Mouse (Mus musculus) embryonic facial prominence, embryonic 14.5 days (tissue): ENCODE results near the gene Dcun1d2. TPM values are rescaled to one million over a fixed set of nuclear protein-coding genes. Genes with fewer than 3 reads are reported as not detected.

Source experiments
- ATAC-seq: fragments of 200-750 bp; cut with Nextera tagmentation; 2 replicates; pipeline ENCODE4 v1.8.0; 2017; ENCODE audit warnings: low read depth, moderate number of reproducible peaks, moderate TSS enrichment
- DNase-seq: peaks from one replicate; pipeline ENCODE4 v3.0.0-alpha.2; 2015; ENCODE audit warnings: low spot score
- H3K27ac ChIP-seq: fragments of 300-500 bp; sonication (generic); replicated peaks from 2 replicates; pipeline ENCODE4 v1.5.1; 2014; ENCODE audit warnings: low read depth, mild to moderate bottlenecking, low read length, moderate library complexity
- H3K27me3 ChIP-seq: fragments of 300-500 bp; sonication (generic); replicated peaks from 2 replicates; pipeline ENCODE4 v1.6.1; 2014; ENCODE audit warnings: low read length; ENCODE audit not compliant: control insufficient read depth, insufficient read depth
- H3K36me3 ChIP-seq: fragments of 300-500 bp; sonication (generic); 2 replicates; pipeline ENCODE4 v1.6.1; 2014; ENCODE audit warnings: low read length, mixed read lengths; ENCODE audit not compliant: control insufficient read depth, insufficient read depth
- H3K4me1 ChIP-seq: fragments of 300-500 bp; sonication (generic); 2 replicates; pipeline ENCODE4 v1.6.1; 2014; ENCODE audit warnings: antibody characterized with exemption, low read length; ENCODE audit not compliant: control insufficient read depth, insufficient read depth
- H3K4me2 ChIP-seq: fragments of 300-500 bp; sonication (generic); 2 replicates; pipeline ENCODE4 v1.6.1; 2014; ENCODE audit warnings: low read depth, mild to moderate bottlenecking, low read length, moderate library complexity, mixed read lengths
- H3K4me3 ChIP-seq: fragments of 300-500 bp; sonication (generic); 2 replicates; pipeline ENCODE4 v1.5.1; 2014; ENCODE audit warnings: low read depth, mild to moderate bottlenecking, low read length
- H3K9ac ChIP-seq: fragments of 300-500 bp; sonication (generic); 2 replicates; pipeline ENCODE4 v1.6.1; 2014; ENCODE audit warnings: low read depth, mild to moderate bottlenecking, low read length, moderate library complexity, mixed read lengths
- H3K9me3 ChIP-seq: fragments of 300-500 bp; sonication (generic); 2 replicates; pipeline ENCODE4 v1.6.1; 2016; ENCODE audit warnings: low read length; ENCODE audit not compliant: control insufficient read depth
- WGBS: fragments of 180-500 bp; shearing (Covaris S2); extraction: QIAGEN DNeasy Blood & Tissue Kit; methylation state at CpG from one replicate; pipeline ENCODE4 v1.1.7; 2014; 5-methylcytosine and 5-hydroxymethylcytosine counted together
- polyA plus RNA-seq: library from polyadenylated mRNA; unstranded; fragments of >200 nt; fragmentation: Nextera tagmentation; extraction: Ambion mirVana; gene quantifications from 2 replicates; pipeline ENCODE4 v1.2.1, GENCODE M21; 2014

Gene Dcun1d2
- polyA plus RNA-seq, 1 experiment from 2014 or later = 27.5 TPM

DNA sequence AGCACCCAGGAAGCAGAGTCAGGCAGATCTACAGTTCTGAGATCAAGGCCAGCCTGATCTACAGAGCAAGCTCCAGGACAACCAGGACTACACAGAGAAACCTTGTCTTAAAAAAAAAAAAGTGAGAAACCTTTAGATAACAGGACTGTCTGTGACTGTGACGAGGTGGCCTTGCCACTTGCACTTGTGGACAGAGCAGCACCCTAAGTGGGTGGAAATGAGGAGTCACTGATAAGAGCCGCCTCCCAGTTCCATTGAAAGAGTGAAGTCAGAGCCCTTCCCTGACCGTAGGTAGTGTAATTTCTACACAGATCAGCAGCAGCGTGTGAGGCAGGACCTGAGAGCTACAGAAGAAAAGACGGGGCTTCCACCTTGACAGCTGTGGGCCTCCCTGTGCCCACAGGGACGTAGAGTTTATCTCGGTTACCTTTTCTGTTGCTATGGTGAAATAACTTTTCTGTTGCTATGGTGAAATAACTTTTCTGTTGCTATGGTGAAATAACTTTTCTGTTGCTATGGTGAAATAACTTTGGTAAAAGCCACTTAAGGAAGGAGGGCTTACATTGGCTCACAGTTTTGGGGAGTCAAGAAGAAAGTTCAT, 18.5 kb upstream of the Dcun1d2 start:
- no peak overlapping the region for H3K4me2 ChIP-seq
- H3K9me3 ChIP-seq = 0 out of 2 replicates have a peak, but pooled peaks cover 6% of the 10 kb centered on the region
- H3K27me3 ChIP-seq = no peaks in the 10 kb centered on the region
- peaks cover 74% of the 10 kb centered on the region for H3K36me3 ChIP-seq
- H3K4me3 ChIP-seq = no peak overlapping the region
- H3K27ac ChIP-seq = no peak overlapping the region
- H3K9ac ChIP-seq = no peak overlapping the region
- H3K4me1 ChIP-seq = no peaks in the 10 kb centered on the region
- no peak for DNase-seq
- 83% methylated on average over 7 of the region's 7 CpGs for WGBS
- no peak for ATAC-seq

DNA sequence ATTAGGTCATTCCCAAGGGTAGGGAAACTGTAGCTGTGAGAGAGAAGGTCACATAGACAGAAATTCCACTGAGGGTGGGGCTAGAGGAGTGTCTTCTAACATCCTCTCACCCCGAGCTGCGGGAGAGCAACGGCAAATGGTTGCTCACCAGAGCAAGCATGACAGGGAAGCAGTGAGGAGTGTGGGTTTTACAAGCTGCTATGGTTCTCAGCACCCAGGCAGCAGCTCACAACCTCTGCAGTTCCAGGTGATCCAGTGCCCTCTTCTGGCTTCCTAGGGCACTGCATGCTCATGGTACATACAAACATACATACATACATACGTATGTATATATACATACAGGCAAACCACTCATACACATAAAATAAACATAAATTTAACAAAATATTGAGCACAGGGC, 18.0 kb upstream of the Dcun1d2 start:
- DNase-seq = no peak
- WGBS = 98% methylated on average over 4 of the region's 4 CpGs
- H3K9ac ChIP-seq = no peak overlapping the region
- no peak overlapping the region for H3K4me2 ChIP-seq
- no peaks in the 10 kb centered on the region for H3K4me1 ChIP-seq
- no peak overlapping the region for H3K4me3 ChIP-seq
- no peaks in the 10 kb centered on the region for H3K27me3 ChIP-seq
- H3K9me3 ChIP-seq = 0 out of 2 replicates have a peak, but pooled peaks cover 6% of the 10 kb centered on the region
- ATAC-seq = no peak
- peaks cover 74% of the 10 kb centered on the region for H3K36me3 ChIP-seq
- no peak overlapping the region for H3K27ac ChIP-seq

DNA sequence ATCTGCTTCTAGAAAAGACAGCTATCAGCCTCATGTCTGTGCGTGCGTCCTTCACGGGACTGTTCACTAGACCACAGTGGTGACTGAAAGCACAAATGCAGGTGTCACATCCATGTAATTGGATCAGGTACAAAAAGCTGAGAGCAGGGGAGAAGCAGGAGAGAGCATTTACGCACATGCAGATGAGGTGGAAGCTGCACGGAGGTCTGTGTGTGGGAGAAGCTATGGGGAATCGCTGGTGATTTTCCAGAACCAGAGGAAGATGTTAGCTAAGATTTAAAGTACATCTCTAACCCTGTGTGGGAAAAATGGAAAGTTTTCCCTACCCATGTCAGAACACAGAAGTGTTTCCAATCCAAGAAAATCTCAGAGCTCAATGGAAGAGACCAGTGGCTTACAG, 17.5 kb upstream of the Dcun1d2 start:
- ATAC-seq = no peak
- peaks cover 74% of the 10 kb centered on the region for H3K36me3 ChIP-seq

DNA sequence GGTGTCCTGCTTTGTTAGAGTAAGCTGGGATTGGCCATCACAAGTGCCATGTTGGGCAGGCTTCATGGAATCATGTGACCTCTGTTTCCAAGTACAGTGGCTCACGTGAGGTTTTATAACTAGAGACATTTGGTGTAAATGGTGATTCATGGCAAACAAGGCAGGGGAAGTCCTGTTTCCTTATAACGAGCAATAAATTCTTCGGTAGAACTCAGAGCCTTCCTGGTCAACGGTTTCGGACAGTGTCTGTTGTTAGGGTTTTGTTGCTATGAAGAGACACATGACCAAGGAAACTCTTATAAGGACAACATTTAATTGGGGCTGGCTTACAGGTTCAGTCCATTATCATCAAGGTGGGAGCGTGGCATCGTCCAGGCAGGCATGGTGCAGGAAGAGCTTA, 13.1 kb upstream of the Dcun1d2 start:
- H3K4me3 ChIP-seq = no peak overlapping the region
- no peak for ATAC-seq
- no peak for DNase-seq
- no peaks in the 10 kb centered on the region for H3K4me1 ChIP-seq
- H3K9ac ChIP-seq = no peak overlapping the region
- peaks cover 85% of the 10 kb centered on the region for H3K36me3 ChIP-seq
- no peak overlapping the region for H3K27ac ChIP-seq
- 96% methylated on average over 7 of the region's 7 CpGs for WGBS
- no peak overlapping the region for H3K4me2 ChIP-seq
- 0 out of 2 replicates have a peak, but pooled peaks cover 6% of the 10 kb centered on the region for H3K9me3 ChIP-seq
- H3K27me3 ChIP-seq = no peaks in the 10 kb centered on the region

More for the DNA sequence above, 17.5 kb upstream of the Dcun1d2 start:
- Histone ChIP-seq H3K9me3 (0 out of 2 replicates have a peak, but pooled peaks cover 6% of the 10 kb centered on the region), H3K27ac (no peak overlapping the region), H3K4me3 (no peak overlapping the region), H3K4me1 (no peaks in the 10 kb centered on the region), H3K4me2 (no peak overlapping the region), H3K9ac (no peak overlapping the region), H3K27me3 (no peaks in the 10 kb centered on the region)
- 89% methylated on average over 6 of the region's 6 CpGs for WGBS
- no peak for DNase-seq

DNA sequence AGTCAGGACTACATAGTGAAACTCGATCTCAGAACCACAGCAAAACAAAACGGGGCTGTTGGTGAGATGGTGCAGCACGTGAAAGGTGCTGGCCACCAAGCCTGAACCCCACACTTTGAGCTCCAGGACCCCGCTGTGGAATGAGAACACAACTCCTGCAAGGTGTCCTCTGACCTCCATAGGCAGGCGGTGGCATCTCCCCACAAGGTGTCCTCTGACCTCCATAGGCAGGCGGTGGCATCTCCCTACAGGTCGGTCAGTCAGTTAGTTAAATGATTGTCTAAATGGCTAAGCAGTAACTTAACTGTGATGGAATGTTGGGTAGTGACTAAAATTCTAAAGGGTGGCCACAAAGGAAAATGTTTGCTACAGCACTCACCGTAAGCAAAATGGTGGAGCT, 11.6 kb upstream of the Dcun1d2 start:
- Histone ChIP-seq H3K4me3 (no peak overlapping the region), H3K27me3 (no peaks in the 10 kb centered on the region), H3K9me3 (no peaks in the 10 kb centered on the region), H3K4me1 (no peaks in the 10 kb centered on the region), H3K9ac (no peak overlapping the region), H3K36me3 (peaks cover 85% of the 10 kb centered on the region), H3K4me2 (no peak overlapping the region), H3K27ac (no peak overlapping the region)
- 95% methylated on average over 8 of the region's 8 CpGs for WGBS
- no peak for DNase-seq
- ATAC-seq = no peak

DNA sequence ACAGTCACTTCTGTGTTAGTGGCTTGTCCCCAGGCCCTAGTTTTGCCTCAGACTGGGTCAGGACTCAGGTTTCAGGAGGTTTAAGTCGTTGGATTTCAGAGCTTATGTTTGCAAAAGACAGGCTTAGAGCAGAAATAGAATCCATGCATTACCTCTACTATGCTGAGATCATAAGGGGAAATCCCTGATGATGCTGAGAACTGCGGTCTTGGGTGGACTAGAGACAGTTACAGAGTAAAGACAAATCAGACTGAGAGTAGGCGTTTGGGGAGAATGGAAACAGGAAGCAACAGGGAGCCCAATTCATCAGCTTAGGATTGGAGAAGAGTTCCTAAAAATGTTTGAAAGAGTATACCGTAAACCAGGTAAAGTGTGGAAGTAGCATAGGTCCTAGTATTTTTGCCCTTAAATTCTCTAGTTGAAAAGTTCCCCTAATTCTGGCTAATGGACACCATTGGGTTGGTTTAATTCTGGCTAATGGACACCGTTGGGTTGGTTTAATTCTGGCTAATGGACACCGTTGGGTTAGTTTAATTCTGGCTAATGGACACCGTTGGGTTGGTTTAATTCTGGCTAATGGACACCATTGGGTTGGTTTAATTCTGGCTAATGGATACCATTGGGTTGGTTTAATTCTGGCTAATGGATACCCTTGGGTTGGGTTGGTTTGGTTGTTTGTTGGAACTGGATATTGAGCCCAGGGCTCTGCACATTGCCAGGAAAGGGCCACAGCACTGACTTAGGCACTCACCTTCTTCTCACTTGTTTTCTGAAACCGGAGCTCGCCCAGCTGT, 5.9 kb upstream of the Dcun1d2 start:
- Histone ChIP-seq H3K4me3 (no peak overlapping the region), H3K27ac (no peak overlapping the region), H3K4me1 (peaks cover 5% of the 10 kb centered on the region), H3K9ac (no peak overlapping the region), H3K27me3 (no peaks in the 10 kb centered on the region), H3K4me2 (no peak overlapping the region), H3K36me3 (peaks cover 66% of the 10 kb centered on the region), H3K9me3 (no peaks in the 10 kb centered on the region)
- no peak for DNase-seq
- WGBS = 88% methylated on average over 9 of the region's 9 CpGs
- ATAC-seq = no peak

DNA sequence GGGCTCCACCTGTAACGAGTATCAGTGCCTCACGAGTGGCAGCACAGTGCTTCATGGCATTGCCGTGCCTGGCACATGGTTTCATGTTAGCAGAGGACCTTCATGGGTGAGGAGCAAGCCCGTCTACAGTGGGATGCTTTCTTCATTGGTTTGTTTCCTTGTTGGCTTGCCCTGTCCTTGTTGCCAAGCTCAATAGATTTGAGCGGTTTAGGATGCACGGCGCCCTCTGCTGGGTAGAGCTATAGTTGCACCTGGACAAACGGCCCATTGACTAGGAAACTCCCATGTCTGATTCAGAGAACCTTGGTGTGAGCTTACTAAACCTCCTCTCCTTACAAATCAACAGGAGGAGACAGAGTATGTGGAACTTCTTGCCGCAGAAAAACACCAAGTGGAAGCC, 4.4 kb upstream of the Dcun1d2 start:
- Histone ChIP-seq H3K4me2 (no peak overlapping the region), H3K27ac (no peak overlapping the region), H3K36me3 (peaks cover 55% of the 10 kb centered on the region), H3K4me1 (peaks cover 8% of the 10 kb centered on the region), H3K27me3 (no peaks in the 10 kb centered on the region), H3K9me3 (no peaks in the 10 kb centered on the region), H3K9ac (no peak overlapping the region), H3K4me3 (no peak overlapping the region)
- ATAC-seq (no peak), DNase-seq (peak; percentile 60)
- WGBS = 27% methylated on average over 9 of the region's 9 CpGs

DNA sequence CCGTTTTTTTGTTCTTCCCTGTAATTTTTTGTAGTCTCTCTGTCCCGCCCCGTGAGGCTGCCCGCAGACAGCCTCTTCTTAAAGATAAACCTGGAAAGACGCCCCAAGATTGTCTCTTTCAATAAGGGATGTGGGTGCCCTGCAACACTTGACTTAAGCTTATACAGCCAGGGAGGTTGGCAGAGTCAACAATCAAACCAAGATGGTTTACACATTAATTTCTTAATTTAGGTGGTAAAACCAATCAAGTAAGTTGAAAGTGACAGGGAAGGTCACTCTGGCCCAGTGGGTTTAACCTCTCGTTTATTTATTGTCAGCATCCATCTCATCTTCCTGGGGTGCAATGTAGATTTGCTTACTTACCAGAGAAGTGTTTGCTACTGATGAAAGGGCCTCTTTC, 715 bp upstream of the Dcun1d2 start:
- WGBS = 4% methylated on average over 6 of the region's 6 CpGs
- Histone ChIP-seq H3K36me3 (peaks cover 18% of the 10 kb centered on the region), H3K27ac (peak overlapping the region; percentile 76; the same call in 1 of the 2 replicates), H3K4me1 (peaks cover 15% of the 10 kb centered on the region), H3K4me3 (peak overlapping the region; percentile 89), H3K4me2 (peak overlapping the region; percentile 67), H3K27me3 (no peaks in the 10 kb centered on the region), H3K9ac (peak overlapping the region; percentile 77), H3K9me3 (no peaks in the 10 kb centered on the region)
- ATAC-seq (no peak), DNase-seq (peak; percentile 9)
